Mouse (Mus musculus) left cerebral cortex, adult 18-20 months (tissue): ENCODE results near the gene Olfr1423. TPM values are rescaled to one million over a fixed set of nuclear protein-coding genes. Genes with fewer than 3 reads are reported as not detected.
"Not testable (repeated sequence)": the region's sequence is repeated elsewhere in the genome, so short reads cannot be mapped to it uniquely, and the experiment has no call there.

ENCODE experiments used
- DNase-seq, 2 experiments: peaks; one replicate each; pipeline ENCODE4 v3.0.0; 2021 to 2022; ENCODE audit warnings: low spot score in 2 of 2, mixed read lengths in 1 of 2
- long read RNA-seq, 2 experiments: library from polyadenylated mRNA; stranded (forward); transcript quantifications; one replicate each; pipeline ENCODE4 v2.0.0; 2021
- total RNA-seq, 2 experiments: library from RNA; stranded (reverse); gene quantifications; 2 replicates each; pipeline ENCODE4 v1.2.3; 2021

The Olfr1423 gene
- not detected for total RNA-seq
- long read RNA-seq, experiment 1: 0 reads
- long read RNA-seq, experiment 2: 0 reads

- no peak for DNase-seq
Observed at GRCm38 (mm10) chr19:12041217-12041616, at the start of gene Olfr1423. Gene Olfr1423 (minus strand): TSS chr19:12041317.

GRCm38 (mm10) chr19:12077631-12078030 lies 36.5 kb upstream of the Olfr1423 start, which contains the start of gene Olfr1425:
Gene Olfr1425 (minus strand): TSS chr19:12077731.
- not testable (repeated sequence) for DNase-seq

GRCm38 (mm10) chr19:12069546-12069945 lies 28.4 kb upstream of the Olfr1423 start:
- DNase-seq: not testable (repeated sequence)

GRCm38 (mm10) chr19:12067806-12068205 lies 26.7 kb upstream of the Olfr1423 start:
- DNase-seq: not testable (repeated sequence)

- DNase-seq: not testable (repeated sequence)
Observed at GRCm38 (mm10) chr19:12062582-12062981, 21.5 kb upstream of the Olfr1423 start, which contains the start of gene Olfr1424. Gene Olfr1424 (minus strand): TSS chr19:12062682.

- DNase-seq: no peak
Observed at GRCm38 (mm10) chr19:12043163-12043562, 2.0 kb upstream of the Olfr1423 start.

GRCm38 (mm10) chr19:12037727-12038126 lies 3.4 kb downstream of the Olfr1423 start:
- DNase-seq: no peak

GRCm38 (mm10) chr19:12026606-12027005 lies 14.5 kb downstream of the Olfr1423 start:
- DNase-seq: no peak

GRCm38 (mm10) chr19:12025333-12025732 lies 15.8 kb downstream of the Olfr1423 start:
- DNase-seq: no peak

GRCm38 (mm10) chr19:12024149-12024548 lies 17.0 kb downstream of the Olfr1423 start:
- no peak for DNase-seq

- no peak for DNase-seq
Observed at GRCm38 (mm10) chr19:12016192-12016591, 24.9 kb downstream of the Olfr1423 start.

- DNase-seq: no peak
Observed at GRCm38 (mm10) chr19:12015708-12016107, 25.4 kb downstream of the Olfr1423 start.

GRCm38 (mm10) chr19:12013228-12013627 lies 27.9 kb downstream of the Olfr1423 start:
- DNase-seq: peak; percentile 28 to 47

GRCm38 (mm10) chr19:12012615-12013014 lies 28.5 kb downstream of the Olfr1423 start:
- no peak for DNase-seq

- peak; percentile 86 to 87 for DNase-seq
Observed at GRCm38 (mm10) chr19:12011560-12012556, 29.3 kb downstream of the Olfr1423 start.

GRCm38 (mm10) chr19:12010916-12011559 lies 30.1 kb downstream of the Olfr1423 start:
- peak; percentile 83 to 84 for DNase-seq

- peak; percentile 28 to 55 for DNase-seq
Observed at GRCm38 (mm10) chr19:12010281-12010771, 30.8 kb downstream of the Olfr1423 start.

- DNase-seq: peak; percentile 77 to 79
Observed at GRCm38 (mm10) chr19:12009501-12010280, 31.4 kb downstream of the Olfr1423 start.

- DNase-seq: no peak
Observed at GRCm38 (mm10) chr19:12008410-12009380, 32.4 kb downstream of the Olfr1423 start.
